Mouse (Mus musculus) midbrain, embryonic 13.5 days (tissue): ENCODE results near the gene Nfe2l3. TPM values are rescaled to one million over a fixed set of nuclear protein-coding genes. Genes with fewer than 3 reads are reported as not detected.

Experiments used
- ATAC-seq: fragments of 200-750 bp; cut with Nextera tagmentation; 2 replicates; pipeline ENCODE4 v1.8.0; 2017; ENCODE audit warnings: mild to moderate bottlenecking, moderate TSS enrichment, moderate library complexity
- H3K27ac ChIP-seq: fragments of 300-500 bp; sonication (generic); 2 replicates; pipeline ENCODE4 v1.5.1; 2015; ENCODE audit warnings: inconsistent platforms, mild to moderate bottlenecking, moderate library complexity
- H3K27me3 ChIP-seq: fragments of 300-500 bp; sonication (generic); 2 replicates; pipeline ENCODE4 v1.6.1; 2015; ENCODE audit warnings: mild to moderate bottlenecking, inconsistent platforms
- H3K36me3 ChIP-seq: fragments of 300-500 bp; sonication (generic); 2 replicates; pipeline ENCODE4 v1.6.1; 2015; ENCODE audit warnings: mild to moderate bottlenecking, inconsistent platforms
- H3K4me1 ChIP-seq: fragments of 300-500 bp; sonication (generic); replicated peaks from 2 replicates; pipeline ENCODE4 v1.6.1; 2015; ENCODE audit warnings: inconsistent platforms
- H3K4me2 ChIP-seq: fragments of 300-500 bp; sonication (generic); replicated peaks from 2 replicates; pipeline ENCODE4 v1.6.1; 2015; ENCODE audit warnings: moderate library complexity, mild to moderate bottlenecking, inconsistent platforms
- H3K4me3 ChIP-seq: fragments of 300-500 bp; sonication (generic); replicated peaks from 2 replicates; pipeline ENCODE4 v1.5.1; 2015; ENCODE audit warnings: mild to moderate bottlenecking, inconsistent platforms
- H3K9ac ChIP-seq: fragments of 300-500 bp; sonication (generic); replicated peaks from 2 replicates; pipeline ENCODE4 v1.6.1; 2015; ENCODE audit warnings: mild to moderate bottlenecking, inconsistent platforms
- H3K9me3 ChIP-seq: fragments of 300-500 bp; sonication (generic); 2 replicates; pipeline ENCODE4 v1.6.1; 2016; ENCODE audit warnings: mild to moderate bottlenecking, inconsistent platforms
- WGBS: fragments of 180-500 bp; shearing (Covaris S2); methylation state at CpG from one replicate; pipeline ENCODE4 v1.1.7; 2015; 5-methylcytosine and 5-hydroxymethylcytosine counted together
- polyA plus RNA-seq: library from polyadenylated mRNA; unstranded; fragments of >200 nt; fragmentation: Nextera tagmentation; extraction: Ambion mirVana; gene quantifications from 2 replicates; pipeline ENCODE4 v1.2.1, GENCODE M21; 2015

Nfe2l3 gene
- polyA plus RNA-seq, 1 experiment from 2014 or later, result 6.4 TPM

DNA sequence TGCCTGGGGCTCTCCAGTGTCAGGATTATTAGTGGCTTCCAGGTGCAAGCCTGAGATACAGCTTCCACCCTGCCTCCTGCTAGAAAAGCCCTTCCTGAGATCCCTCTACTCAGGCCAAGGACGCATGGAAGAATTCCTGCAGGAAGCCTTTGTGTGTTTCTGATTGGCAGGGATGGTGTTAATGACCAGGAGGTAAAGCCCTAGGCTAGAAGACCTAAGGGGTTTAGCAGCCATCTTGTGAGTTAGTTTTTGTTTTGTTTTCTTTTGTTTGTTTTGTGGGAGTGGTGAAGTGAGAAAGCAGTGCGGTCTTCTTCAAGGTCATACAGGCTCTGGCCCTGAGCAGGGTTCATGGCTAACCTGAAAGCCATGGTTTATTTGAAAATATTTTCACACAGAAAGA, 75.1 kb downstream of the Nfe2l3 start:
- H3K4me2 ChIP-seq, result no peak overlapping the region
- no peak overlapping the region for H3K4me3 ChIP-seq
- no peaks in the 10 kb centered on the region for H3K9me3 ChIP-seq
- no peaks in the 10 kb centered on the region for H3K27me3 ChIP-seq
- 0 out of 2 replicates have a peak, but pooled peaks cover 8% of the 10 kb centered on the region for H3K4me1 ChIP-seq
- H3K9ac ChIP-seq, result no peak overlapping the region
- no peak overlapping the region for H3K27ac ChIP-seq
- WGBS, result 57% methylated on average over 2 of the region's 2 CpGs
- no peak for ATAC-seq
- H3K36me3 ChIP-seq, result no peaks in the 10 kb centered on the region

Other genes with a start within 250 kb of the Nfe2l3 start
- gene Hnrnpa2b1, start 37.2 kb downstream of the Nfe2l3 start, polyA plus RNA-seq, result 2,073 and 2,164 TPM in 2 replicates
- 593 and 670 TPM in 2 replicates for gene Cbx3, start 37.7 kb downstream of the Nfe2l3 start, polyA plus RNA-seq
- 48.7 and 49.6 TPM in 2 replicates for gene Snx10, start 91.2 kb downstream of the Nfe2l3 start, polyA plus RNA-seq